Mouse (Mus musculus) thymus, postnatal 25 days (tissue): Measurements from ENCODE around the gene Ubash3b.
A peak's percentile ranks its signal among the peaks of the same experiment; 100 is the strongest.

Source experiments
- DNase-seq: peaks from one replicate; pipeline ENCODE4 v3.0.0; 2022

The Ubash3b gene

GRCm38 (mm10) chr9:41134907-41135306, 26.6 kb downstream of the Ubash3b start:
- no peak for DNase-seq

- no peak for DNase-seq
Measured at GRCm38 (mm10) chr9:41130563-41130962, 30.9 kb downstream of the Ubash3b start.

- no peak for DNase-seq
Measured at GRCm38 (mm10) chr9:41129802-41130480, 31.6 kb downstream of the Ubash3b start.

- no peak for DNase-seq
Measured at GRCm38 (mm10) chr9:41129273-41129672, 32.2 kb downstream of the Ubash3b start.

- no peak for DNase-seq
Measured at GRCm38 (mm10) chr9:41126723-41127122, 34.8 kb downstream of the Ubash3b start.

- DNase-seq = no peak
Measured at GRCm38 (mm10) chr9:41124305-41124704, 37.2 kb downstream of the Ubash3b start.

- no peak for DNase-seq
Measured at GRCm38 (mm10) chr9:41122390-41123110, 38.9 kb downstream of the Ubash3b start.

GRCm38 (mm10) chr9:41121701-41122354, 39.7 kb downstream of the Ubash3b start:
- DNase-seq = no peak

- no peak for DNase-seq
Measured at GRCm38 (mm10) chr9:41119958-41120357, 41.5 kb downstream of the Ubash3b start.

- peak; percentile 65 for DNase-seq
Measured at GRCm38 (mm10) chr9:41118065-41118464, 43.4 kb downstream of the Ubash3b start.

- peak; percentile 60 for DNase-seq
Measured at GRCm38 (mm10) chr9:41116126-41116525, 45.4 kb downstream of the Ubash3b start.

GRCm38 (mm10) chr9:41114367-41114766, 47.1 kb downstream of the Ubash3b start:
- DNase-seq = no peak

- no peak for DNase-seq
Measured at GRCm38 (mm10) chr9:41109749-41110148, 51.7 kb downstream of the Ubash3b start.

GRCm38 (mm10) chr9:41108324-41109180, 52.9 kb downstream of the Ubash3b start:
- no peak for DNase-seq

- peak; percentile 43 for DNase-seq
Measured at GRCm38 (mm10) chr9:41105201-41105643, 56.3 kb downstream of the Ubash3b start.

GRCm38 (mm10) chr9:41103722-41104121, 57.8 kb downstream of the Ubash3b start:
- no peak for DNase-seq

- DNase-seq = no peak
Measured at GRCm38 (mm10) chr9:41102613-41103012, 58.9 kb downstream of the Ubash3b start.

- DNase-seq = no peak
Measured at GRCm38 (mm10) chr9:41099897-41100296, 61.6 kb downstream of the Ubash3b start.

GRCm38 (mm10) chr9:41099067-41099466, 62.4 kb downstream of the Ubash3b start:
- no peak for DNase-seq

GRCm38 (mm10) chr9:41098065-41098464, 63.4 kb downstream of the Ubash3b start:
- no peak for DNase-seq

- no peak for DNase-seq
Measured at GRCm38 (mm10) chr9:41091993-41092392, 69.5 kb downstream of the Ubash3b start.

- DNase-seq = no peak
Measured at GRCm38 (mm10) chr9:41091187-41091586, 70.3 kb downstream of the Ubash3b start.
